Comparison of ENCODE assay signal across 22 mouse cellular contexts in the genomic region with DNA sequence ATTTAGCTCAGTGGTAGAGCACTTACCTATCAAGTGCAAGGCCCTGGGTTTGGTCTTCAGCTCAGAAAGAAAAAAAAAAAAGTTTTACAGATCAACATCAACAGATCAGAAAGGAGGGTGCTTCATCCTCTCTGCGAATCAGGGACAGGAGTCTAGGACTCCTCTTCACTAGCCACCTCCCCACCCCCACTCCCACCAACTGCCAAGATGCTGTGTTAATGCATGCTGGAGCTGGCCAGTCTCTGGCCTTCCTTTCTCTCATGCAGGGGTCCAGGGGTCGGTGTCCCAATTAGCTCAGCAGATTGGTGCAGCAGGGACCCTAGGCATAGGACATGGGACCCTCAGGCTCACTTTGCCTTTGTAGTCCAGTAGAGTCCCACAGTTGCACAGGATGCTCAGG. TPM values are rescaled to one million over a fixed set of nuclear protein-coding genes. Genes with fewer than 3 reads are reported as not detected.
DNase-seq lines count a peak whose midpoint lies in the region; ATAC-seq lines count a peak whose summit lies in the region.
"Had no signal": no experiment of that assay in that cellular context is flagged by ENCODE, and none has a peak within 500 bp of the region (broad histone marks: within the 10 kb centered on the region; RNA-seq: fewer than 3 reads in every experiment).

No protein-coding gene starts in this region.

- H3K27me3 ChIP-seq in heart, embryonic 11.5 days (ENCODE audit: control insufficient read depth, insufficient read depth, low read length) = no peaks in the 10 kb centered on the region
- H3K27me3 ChIP-seq in midbrain, embryonic 10.5 days (ENCODE audit: low read depth, poor library complexity, severe bottlenecking) = no peaks in the 10 kb centered on the region
- H3K27me3 ChIP-seq in midbrain, embryonic 14.5 days (ENCODE audit: control insufficient read depth, insufficient read depth, low read length) = no peaks in the 10 kb centered on the region
- H3K27me3 ChIP-seq: heart, embryonic 15.5 days; liver, embryonic 13.5 days; stomach, embryonic 15.5 days had no signal

- H3K9me3 ChIP-seq in heart, embryonic 11.5 days (replicated peaks; ENCODE audit: control insufficient read depth, low read length) = no peaks in the 10 kb centered on the region
- no peaks in the 10 kb centered on the region for H3K9me3 ChIP-seq in midbrain, embryonic 10.5 days (replicated peaks)
- no peaks in the 10 kb centered on the region for H3K9me3 ChIP-seq in midbrain, embryonic 14.5 days (ENCODE audit: control insufficient read depth, low read length)
- H3K9me3 ChIP-seq: heart, embryonic 15.5 days; liver, embryonic 13.5 days; stomach, embryonic 15.5 days had no signal

- 82% methylated on average over 2 of the region's 2 CpGs for WGBS in heart, embryonic 11.5 days (ENCODE audit: insufficient replicate concordance)
- whole genome bisulfite sequencing in midbrain, embryonic 10.5 days = 87% methylated on average over 2 of the region's 2 CpGs
- 87% methylated on average over 2 of the region's 2 CpGs for whole genome bisulfite sequencing in midbrain, embryonic 14.5 days

- H3K27ac ChIP-seq in heart, embryonic 11.5 days (ENCODE audit: low read depth, low read length) = no peak overlapping the region
- H3K27ac ChIP-seq in midbrain, embryonic 10.5 days (replicated peaks) = peak overlapping the region; percentile 92
- H3K27ac ChIP-seq in midbrain, embryonic 14.5 days (replicated peaks; ENCODE audit: low read depth, low read length) = no peak overlapping the region
- H3K27ac ChIP-seq: heart, embryonic 15.5 days; liver, embryonic 13.5 days; stomach, embryonic 15.5 days had no signal

- H3K4me3 ChIP-seq in heart, embryonic 11.5 days (ENCODE audit: low read depth, low read length) = no peak overlapping the region
- H3K4me3 ChIP-seq in midbrain, embryonic 10.5 days = peak overlapping the region; percentile 49; the same call in 1 of the 2 replicates
- no peak overlapping the region for H3K4me3 ChIP-seq in midbrain, embryonic 14.5 days (replicated peaks; ENCODE audit: low read depth, low read length)
- H3K4me3 ChIP-seq: heart, embryonic 15.5 days; liver, embryonic 13.5 days; stomach, embryonic 15.5 days had no signal

- H3K9ac ChIP-seq in heart, embryonic 11.5 days (ENCODE audit: low read depth, low read length) = peak overlapping the region; percentile 16; the same call in 1 of the 2 replicates
- H3K9ac ChIP-seq in midbrain, embryonic 14.5 days (replicated peaks; ENCODE audit: low read length) = no peak overlapping the region
- H3K9ac ChIP-seq: heart, embryonic 15.5 days; liver, embryonic 13.5 days; stomach, embryonic 15.5 days had no signal

- H3K4me2 ChIP-seq in heart, embryonic 11.5 days = no peak overlapping the region
- no peak overlapping the region for H3K4me2 ChIP-seq in midbrain, embryonic 14.5 days (ENCODE audit: low read length)
- H3K4me2 ChIP-seq: heart, embryonic 15.5 days; liver, embryonic 13.5 days; stomach, embryonic 15.5 days had no signal

- peaks cover 81% of the 10 kb centered on the region for H3K4me1 ChIP-seq in heart, embryonic 11.5 days (ENCODE audit: control insufficient read depth, insufficient read depth, low read length)
- peaks cover 44% of the 10 kb centered on the region for H3K4me1 ChIP-seq in midbrain, embryonic 10.5 days
- H3K4me1 ChIP-seq in midbrain, embryonic 14.5 days (ENCODE audit: control insufficient read depth, insufficient read depth, low read length) = peaks cover 14% of the 10 kb centered on the region

- 0 out of 2 replicates have a peak, but pooled peaks have one; percentile 15 for ATAC-seq in heart, embryonic 11.5 days (replicated peaks; ENCODE audit: insufficient number of reproducible peaks, low FRiP score, low TSS enrichment)
- ATAC-seq in midbrain, embryonic 14.5 days (ENCODE audit: low FRiP score, low TSS enrichment) = no peak
- no peak for ATAC-seq in megakaryocyte, adult 5-6 weeks (ENCODE audit: poor library complexity, severe bottlenecking)
- ATAC-seq: intestine, postnatal 0 days had no signal

- intact Hi-C loops in heart, postnatal 10 days (cut with DNase I) = loop anchor here (2.0 kb wide), 1 partner anchor 18 kb away; no protein-coding TSS in a partner anchor

- peak; percentile 59 to 66 for DNase-seq in cerebellum, postnatal 10 days
- no peak for DNase-seq in cerebellum, adult 11-12 months
- no peak for DNase-seq in heart, postnatal 10 days
- DNase-seq in midbrain, embryonic 10.5 days (ENCODE audit: low spot score) = no peak
- no peak for DNase-seq in midbrain, embryonic 14.5 days
- DNase-seq: adrenal gland, postnatal 14 days; cerebellum, adult 8-10 months; gastrocnemius, postnatal 10 days; kidney, postnatal 25 days; liver, embryonic 13.5 days; lung, adult 2 months; lung, postnatal 14 days; thymus, adult 18-20 months; thymus, postnatal 36 days had no signal

- peaks cover 5% of the 10 kb centered on the region for H3K36me3 ChIP-seq in heart, embryonic 11.5 days (ENCODE audit: control insufficient read depth, insufficient read depth, low read length)
- H3K36me3 ChIP-seq in midbrain, embryonic 10.5 days = peaks cover 31% of the 10 kb centered on the region
- peaks cover 10% of the 10 kb centered on the region for H3K36me3 ChIP-seq in midbrain, embryonic 14.5 days (ENCODE audit: control insufficient read depth, insufficient read depth, low read length)

RNA-seq across cellular contexts. Expression of gene Stard3, which starts 12.4 kb away (rescaled TPM):
- 39.6 and 40.6 TPM in 2 replicates for polyA plus RNA-seq in heart, embryonic 11.5 days (2014; fragmentation: Nextera tagmentation; extraction: Ambion mirVana)
- 10 to 100 TPM; 23.9 to 24.5 TPM for total RNA-seq in heart, postnatal 10 days (2021)
- polyA plus RNA-seq in midbrain, embryonic 10.5 days (2016; fragmentation: Nextera tagmentation; extraction: Ambion mirVana) = 54.5 and 55.6 TPM in 2 replicates
- polyA plus RNA-seq in midbrain, embryonic 14.5 days (2014; fragmentation: Nextera tagmentation; extraction: Ambion mirVana) = 34.5 and 36.0 TPM in 2 replicates
- total RNA-seq in megakaryocyte, adult 5-6 weeks (2015) = 24.0 and 28.5 TPM in 2 replicates
- 36.0 and 39.9 TPM in 2 replicates for total RNA-seq in megakaryocyte, adult 5-6 weeks (2017)

RNA-seq across cellular contexts. Expression of gene Tcap, which starts 13.0 kb away (rescaled TPM):
- 149 and 151 TPM in 2 replicates for polyA plus RNA-seq in heart, embryonic 11.5 days (2014; fragmentation: Nextera tagmentation; extraction: Ambion mirVana)
- total RNA-seq in heart, postnatal 10 days (2021) = 100 to 1,000 TPM; 469 to 500 TPM
- polyA plus RNA-seq in midbrain, embryonic 10.5 days (2016; fragmentation: Nextera tagmentation; extraction: Ambion mirVana) = 0.19 TPM in 1 of 2 replicates, not detected in the other
- 0.31 TPM in 1 of 2 replicates, not detected in the other for polyA plus RNA-seq in midbrain, embryonic 14.5 days (2014; fragmentation: Nextera tagmentation; extraction: Ambion mirVana)
- not detected in 2 replicates for total RNA-seq in megakaryocyte, adult 5-6 weeks (2015)
- not detected in 2 replicates for total RNA-seq in megakaryocyte, adult 5-6 weeks (2017)
- total RNA-seq: granulocyte monocyte progenitor cell, adult 5-6 weeks; megakaryocyte progenitor cell, adult 5-6 weeks; neutrophil, adult 5-6 weeks had no signal

RNA-seq across cellular contexts. Expression of gene Pnmt, which starts 15.7 kb away (rescaled TPM):
- polyA plus RNA-seq in heart, embryonic 11.5 days (2014; fragmentation: Nextera tagmentation; extraction: Ambion mirVana) = 3.9 and 4.8 TPM in 2 replicates
- total RNA-seq in heart, postnatal 10 days (2021) = under 1 TPM in 1 of 2 experiments, not detected in 1; 0.31 TPM
- not detected in 2 replicates for polyA plus RNA-seq in midbrain, embryonic 10.5 days (2016; fragmentation: Nextera tagmentation; extraction: Ambion mirVana)
- 0.62 and 1.1 TPM in 2 replicates for polyA plus RNA-seq in midbrain, embryonic 14.5 days (2014; fragmentation: Nextera tagmentation; extraction: Ambion mirVana)
- total RNA-seq in megakaryocyte, adult 5-6 weeks (2015) = not detected in 2 replicates
- total RNA-seq in megakaryocyte, adult 5-6 weeks (2017) = not detected in 2 replicates
- total RNA-seq: granulocyte monocyte progenitor cell, adult 5-6 weeks; megakaryocyte progenitor cell, adult 5-6 weeks; neutrophil, adult 5-6 weeks had no signal
- polyA plus RNA-seq: intestine, postnatal 0 days; liver, embryonic 13.5 days had no signal

RNA-seq across cellular contexts. Expression of gene Ppp1r1b, which starts 22.4 kb away (rescaled TPM):
- 13.6 and 15.3 TPM in 2 replicates for polyA plus RNA-seq in heart, embryonic 11.5 days (2014; fragmentation: Nextera tagmentation; extraction: Ambion mirVana)
- 1 to 10 TPM; 2.7 to 4.0 TPM for total RNA-seq in heart, postnatal 10 days (2021)
- 1.0 and 1.6 TPM in 2 replicates for polyA plus RNA-seq in midbrain, embryonic 10.5 days (2016; fragmentation: Nextera tagmentation; extraction: Ambion mirVana)
- 0.95 and 1.2 TPM in 2 replicates for polyA plus RNA-seq in midbrain, embryonic 14.5 days (2014; fragmentation: Nextera tagmentation; extraction: Ambion mirVana)
- not detected in 2 replicates for total RNA-seq in megakaryocyte, adult 5-6 weeks (2015)
- total RNA-seq in megakaryocyte, adult 5-6 weeks (2017) = not detected in 2 replicates
- total RNA-seq: granulocyte monocyte progenitor cell, adult 5-6 weeks; megakaryocyte progenitor cell, adult 5-6 weeks; neutrophil, adult 5-6 weeks had no signal

RNA-seq across cellular contexts. Expression of gene Pgap3, which starts 29.7 kb away (rescaled TPM):
- 10.6 and 13.7 TPM in 2 replicates for polyA plus RNA-seq in heart, embryonic 11.5 days (2014; fragmentation: Nextera tagmentation; extraction: Ambion mirVana)
- total RNA-seq in heart, postnatal 10 days (2021) = 10 to 100 TPM; 14.5 to 17.8 TPM
- polyA plus RNA-seq in midbrain, embryonic 10.5 days (2016; fragmentation: Nextera tagmentation; extraction: Ambion mirVana) = 8.8 and 10.1 TPM in 2 replicates
- 6.4 and 6.9 TPM in 2 replicates for polyA plus RNA-seq in midbrain, embryonic 14.5 days (2014; fragmentation: Nextera tagmentation; extraction: Ambion mirVana)
- total RNA-seq in megakaryocyte, adult 5-6 weeks (2015) = 2.1 and 3.3 TPM in 2 replicates
- 2.2 and 2.7 TPM in 2 replicates for total RNA-seq in megakaryocyte, adult 5-6 weeks (2017)

Comparison
In these comparisons a context has a peak if more than half of its experiments do, and no peak if none do; other contexts are left out.
1. DNase-seq: peak in cerebellum, postnatal 10 days (2 of 2); none in cerebellum, adult 11-12 months (single experiment), heart, postnatal 10 days (0 of 2), midbrain, embryonic 10.5 days (single experiment) and midbrain, embryonic 14.5 days (single experiment).
2. RNA of gene Tcap, which starts 13.0 kb away (polyA plus RNA-seq): 149 to 151 TPM in heart, embryonic 11.5 days; 0.19 TPM in midbrain, embryonic 10.5 days and 0.31 TPM in midbrain, embryonic 14.5 days; every median in the first group is over 100 times any median in the second.